21 mouse cellular contexts compared by ENCODE assay signal in genomic region chr7:91785871-91786270, GRCm38 (mm10).
DNase-seq lines count a peak whose midpoint lies in the region; ATAC-seq and TF ChIP-seq lines count a peak whose summit lies in the region.
"Had no signal": no experiment of that assay in that cellular context is flagged by ENCODE, and none has a peak within 500 bp of the region (broad histone marks: within the 10 kb centered on the region; RNA-seq: fewer than 3 reads in every experiment).

No protein-coding gene starts in this region.

- ATAC-seq in hindbrain, embryonic 14.5 days (ENCODE audit: low FRiP score) = no peak
- no peak for ATAC-seq in hindbrain, embryonic 11.5 days (ENCODE audit: low FRiP score)
- ATAC-seq in midbrain, postnatal 0 days (ENCODE audit: low FRiP score) = no peak
- no peak for ATAC-seq in midbrain, embryonic 15.5 days (replicated peaks)
- ATAC-seq: CD4-positive, CD25-positive, alpha-beta regulatory T cell, adult 4 months; intestine, embryonic 16.5 days; midbrain, embryonic 16.5 days had no signal

- DNase-seq in hindbrain, embryonic 14.5 days (ENCODE audit: low spot score) = no peak
- DNase-seq in hindbrain, embryonic 11.5 days (ENCODE audit: low spot score) = no peak
- DNase-seq in midbrain, postnatal 0 days (ENCODE audit: low spot score) = no peak
- no peak for DNase-seq in thymus, postnatal 25 days
- DNase-seq in kidney, adult 9 months = no peak
- DNase-seq: adrenal gland, adult 8-10 months; cerebellum, adult 11 months; cerebellum, postnatal 36 days; heart, adult 11 months; heart, postnatal 4 days; liver had no signal

- H3K36me3 ChIP-seq in hindbrain, embryonic 14.5 days (replicated peaks; ENCODE audit: control insufficient read depth, insufficient read depth) = no peaks in the 10 kb centered on the region
- no peaks in the 10 kb centered on the region for H3K36me3 ChIP-seq in hindbrain, embryonic 11.5 days (ENCODE audit: control insufficient read depth, insufficient read depth, low read length)
- no peaks in the 10 kb centered on the region for H3K36me3 ChIP-seq in midbrain, postnatal 0 days (ENCODE audit: insufficient read depth, low read length)
- no peaks in the 10 kb centered on the region for H3K36me3 ChIP-seq in midbrain, embryonic 15.5 days (replicated peaks)
- H3K36me3 ChIP-seq: forebrain, embryonic 12.5 days; G1E; lung, embryonic 15.5 days; stomach, embryonic 15.5 days had no signal

- no peak overlapping the region for H3K4me2 ChIP-seq in hindbrain, embryonic 14.5 days (replicated peaks)
- H3K4me2 ChIP-seq in hindbrain, embryonic 11.5 days (replicated peaks; ENCODE audit: low read depth, low read length) = no peak overlapping the region
- H3K4me2 ChIP-seq in midbrain, postnatal 0 days (ENCODE audit: low read depth, low read length, poor library complexity, severe bottlenecking) = no peak overlapping the region
- H3K4me2 ChIP-seq in midbrain, embryonic 15.5 days = no peak overlapping the region
- H3K4me2 ChIP-seq: forebrain, embryonic 12.5 days; lung, embryonic 15.5 days; stomach, embryonic 15.5 days had no signal

- no peak for TF ChIP-seq CTCF in midbrain, postnatal 0 days (IDR thresholded peaks at IDR 0.05)
- no peak for TF ChIP-seq CTCF in embryonic fibroblast, embryonic 13.5 days (IDR thresholded peaks at IDR 0.05; ENCODE audit: borderline replicate concordance, insufficient read depth, low read length)

- H3K27ac ChIP-seq in hindbrain, embryonic 14.5 days = 0 out of 2 replicates have a peak overlapping the region, but pooled peaks have one; percentile 4
- H3K27ac ChIP-seq in hindbrain, embryonic 11.5 days (ENCODE audit: low read depth, low read length) = no peak overlapping the region
- 0 out of 2 replicates have a peak overlapping the region, but pooled peaks have one; percentile 47 for H3K27ac ChIP-seq in midbrain, postnatal 0 days (ENCODE audit: low read depth, low read length)
- no peak overlapping the region for H3K27ac ChIP-seq in midbrain, embryonic 15.5 days
- peak overlapping the region; percentile 94 for H3K27ac ChIP-seq in embryonic fibroblast, embryonic 13.5 days (ENCODE audit: insufficient read depth, low read length)
- H3K27ac ChIP-seq: forebrain, embryonic 12.5 days; kidney, postnatal 0 days; lung, embryonic 15.5 days; stomach, embryonic 15.5 days had no signal

- H3K4me3 ChIP-seq in hindbrain, embryonic 14.5 days (replicated peaks; ENCODE audit: low read length) = no peak overlapping the region
- no peak overlapping the region for H3K4me3 ChIP-seq in hindbrain, embryonic 11.5 days (ENCODE audit: low read depth, low read length)
- no peak overlapping the region for H3K4me3 ChIP-seq in midbrain, postnatal 0 days (ENCODE audit: low read depth, low read length)
- no peak overlapping the region for H3K4me3 ChIP-seq in midbrain, embryonic 15.5 days
- no peak overlapping the region for H3K4me3 ChIP-seq in embryonic fibroblast, embryonic 13.5 days (ENCODE audit: insufficient read depth, low read length)
- H3K4me3 ChIP-seq: forebrain, embryonic 12.5 days; lung, embryonic 15.5 days; stomach, embryonic 15.5 days had no signal

- no peaks in the 10 kb centered on the region for H3K4me1 ChIP-seq in hindbrain, embryonic 14.5 days (replicated peaks; ENCODE audit: control insufficient read depth, insufficient read depth, low read length)
- no peaks in the 10 kb centered on the region for H3K4me1 ChIP-seq in hindbrain, embryonic 11.5 days (replicated peaks; ENCODE audit: control insufficient read depth, insufficient read depth, low read length)
- H3K4me1 ChIP-seq in midbrain, postnatal 0 days (ENCODE audit: insufficient read depth, low read length) = 0 out of 2 replicates have a peak, but pooled peaks cover 6% of the 10 kb centered on the region
- peaks cover 6% of the 10 kb centered on the region; the same call in 1 of the 2 replicates for H3K4me1 ChIP-seq in midbrain, embryonic 15.5 days
- H3K4me1 ChIP-seq in embryonic fibroblast, embryonic 13.5 days (ENCODE audit: control insufficient read depth, insufficient read depth, low read length) = 0 out of 2 replicates have a peak, but pooled peaks cover 2% of the 10 kb centered on the region
- H3K4me1 ChIP-seq: forebrain, embryonic 12.5 days; lung, embryonic 15.5 days; stomach, embryonic 15.5 days had no signal

- H3K9me3 ChIP-seq in hindbrain, embryonic 14.5 days (ENCODE audit: control insufficient read depth, low read length) = no peaks in the 10 kb centered on the region
- H3K9me3 ChIP-seq in hindbrain, embryonic 11.5 days (ENCODE audit: control insufficient read depth, low read length) = no peaks in the 10 kb centered on the region
- no peaks in the 10 kb centered on the region for H3K9me3 ChIP-seq in midbrain, postnatal 0 days (ENCODE audit: low read length)
- H3K9me3 ChIP-seq in midbrain, embryonic 15.5 days = no peaks in the 10 kb centered on the region
- H3K9me3 ChIP-seq: forebrain, embryonic 12.5 days; G1E; lung, embryonic 15.5 days; stomach, embryonic 15.5 days had no signal

- no peak for TF ChIP-seq POLR2A in embryonic fibroblast, embryonic 13.5 days (IDR thresholded peaks at IDR 0.05; ENCODE audit: low read depth, low read length)

- no peak overlapping the region for H3K9ac ChIP-seq in hindbrain, embryonic 14.5 days
- H3K9ac ChIP-seq in hindbrain, embryonic 11.5 days (ENCODE audit: low read depth, low read length) = no peak overlapping the region
- no peak overlapping the region for H3K9ac ChIP-seq in midbrain, postnatal 0 days (replicated peaks; ENCODE audit: low read length, poor library complexity, severe bottlenecking)
- no peak overlapping the region for H3K9ac ChIP-seq in midbrain, embryonic 15.5 days
- H3K9ac ChIP-seq: forebrain, embryonic 12.5 days; lung, embryonic 15.5 days; stomach, embryonic 15.5 days had no signal

- H3K27me3 ChIP-seq in hindbrain, embryonic 14.5 days (ENCODE audit: control insufficient read depth, insufficient read depth, low read length) = no peaks in the 10 kb centered on the region
- no peaks in the 10 kb centered on the region for H3K27me3 ChIP-seq in hindbrain, embryonic 11.5 days (ENCODE audit: control insufficient read depth, insufficient read depth, low read length)
- no peaks in the 10 kb centered on the region for H3K27me3 ChIP-seq in midbrain, postnatal 0 days (ENCODE audit: insufficient read depth, low read length)
- no peaks in the 10 kb centered on the region for H3K27me3 ChIP-seq in midbrain, embryonic 15.5 days (replicated peaks)
- H3K27me3 ChIP-seq: forebrain, embryonic 12.5 days; lung, embryonic 15.5 days; stomach, embryonic 15.5 days had no signal

- 78% methylated on average over 3 of the region's 3 CpGs for WGBS in hindbrain, embryonic 14.5 days
- 81% methylated on average over 3 of the region's 3 CpGs for WGBS in hindbrain, embryonic 11.5 days
- WGBS in midbrain, postnatal 0 days = 65% methylated on average over 3 of the region's 3 CpGs
- WGBS in midbrain, embryonic 15.5 days = 78% methylated on average over 3 of the region's 3 CpGs

Comparison
In these comparisons a context has a peak if more than half of its experiments do, and no peak if none do; other contexts are left out.
1. H3K27ac ChIP-seq: peak in hindbrain, embryonic 14.5 days (single experiment), midbrain, postnatal 0 days (single experiment) and embryonic fibroblast, embryonic 13.5 days (single experiment); none in hindbrain, embryonic 11.5 days (single experiment) and midbrain, embryonic 15.5 days (single experiment).